Mouse (Mus musculus) forebrain, embryonic 16.5 days (tissue): ENCODE measurements at regions not wholly inside any gene's neighbourhood (a gene's known extent, or its start where the extent isn't known, plus 50 kb on each side); places are given as distances from the start of the nearest gene placed in this dataset.
"Not testable (repeated sequence)": the region's sequence is repeated elsewhere in the genome, so short reads cannot be mapped to it uniquely, and the experiment has no call there.

ENCODE experiments used
- ATAC-seq: fragments of 200-750 bp; cut with Nextera tagmentation; 2 replicates; pipeline ENCODE4 v1.8.0; 2017; ENCODE audit warnings: mild to moderate bottlenecking, moderate library complexity
- H3K27ac ChIP-seq: fragments of 300-500 bp; sonication (generic); 2 replicates; pipeline ENCODE4 v1.5.1; 2014; ENCODE audit warnings: low read length, control low read depth
- H3K27me3 ChIP-seq: fragments of 300-500 bp; sonication (generic); replicated peaks from 2 replicates; pipeline ENCODE4 v1.6.1; 2014; ENCODE audit warnings: low read length; ENCODE audit not compliant: control insufficient read depth, insufficient read depth
- H3K36me3 ChIP-seq: fragments of 300-500 bp; sonication (generic); 2 replicates; pipeline ENCODE4 v1.6.1; 2014; ENCODE audit not compliant: control insufficient read depth, insufficient read depth
- H3K4me1 ChIP-seq: fragments of 300-500 bp; sonication (generic); replicated peaks from 2 replicates; pipeline ENCODE4 v1.6.1; 2014; ENCODE audit warnings: low read length; ENCODE audit not compliant: control insufficient read depth, insufficient read depth
- H3K4me2 ChIP-seq: fragments of 300-500 bp; sonication (generic); 2 replicates; pipeline ENCODE4 v1.6.1; 2014; ENCODE audit warnings: mild to moderate bottlenecking, low read length, control low read depth
- H3K4me3 ChIP-seq: fragments of 300-500 bp; sonication (generic); replicated peaks from 2 replicates; pipeline ENCODE4 v1.5.1; 2014; ENCODE audit warnings: mild to moderate bottlenecking, low read length, control low read depth
- H3K9ac ChIP-seq: fragments of 300-500 bp; sonication (generic); replicated peaks from 2 replicates; pipeline ENCODE4 v1.6.1; 2014; ENCODE audit warnings: low read depth, low read length, control low read depth
- H3K9me3 ChIP-seq: fragments of 300-500 bp; sonication (generic); 2 replicates; pipeline ENCODE4 v1.6.1; 2016; ENCODE audit warnings: low read length; ENCODE audit not compliant: control insufficient read depth
- WGBS: fragments of 180-500 bp; shearing (Covaris S2); extraction: QIAGEN DNeasy Blood & Tissue Kit; methylation state at CpG from one replicate; pipeline ENCODE4 v1.1.7; 2014; 5-methylcytosine and 5-hydroxymethylcytosine counted together

GRCm38 (mm10) chr8:28523506-28523905 lies 1076.0 kb downstream of the Poteg start:
- H3K9me3 ChIP-seq, H3K9ac ChIP-seq, H3K4me2 ChIP-seq, H3K4me3 ChIP-seq, ATAC-seq, H3K27ac ChIP-seq, H3K36me3 ChIP-seq, H3K4me1 ChIP-seq, H3K27me3 ChIP-seq: not testable (repeated sequence)
- WGBS = 44% methylated on average over 1 of the region's 1 CpGs

- Histone ChIP-seq H3K4me2 (no peak overlapping the region), H3K4me3 (no peak overlapping the region), H3K27me3 (no peaks in the 10 kb centered on the region), H3K27ac (no peak overlapping the region), H3K4me1 (no peaks in the 10 kb centered on the region), H3K9ac (no peak overlapping the region), H3K36me3 (no peaks in the 10 kb centered on the region), H3K9me3 (0 out of 2 replicates have a peak, but pooled peaks cover 3% of the 10 kb centered on the region)
- ATAC-seq = no peak
Measured at GRCm38 (mm10) chr8:28547236-28547635, 1099.8 kb downstream of the Poteg start.

DNA sequence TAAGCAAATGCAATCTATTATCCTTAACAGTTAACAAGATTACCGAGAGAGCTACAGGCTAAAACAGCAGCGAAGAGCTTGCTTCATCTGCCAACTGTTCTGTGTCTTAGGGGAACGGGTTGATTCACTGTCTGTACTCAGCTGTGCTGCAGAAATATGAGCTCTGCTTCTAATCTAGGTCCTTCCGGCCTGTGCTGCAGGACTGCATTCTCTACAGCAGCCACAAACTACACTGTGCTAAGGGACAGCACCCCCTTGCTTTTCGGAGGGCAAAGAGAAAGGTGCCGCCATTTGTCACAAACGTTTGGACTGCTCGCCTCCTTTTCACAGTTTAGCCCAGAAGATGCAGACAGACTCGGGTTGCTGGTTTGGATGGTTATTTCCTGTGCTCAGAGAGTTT lies 1112.4 kb downstream of the Poteg start:
- no peak overlapping the region for H3K9ac ChIP-seq
- ATAC-seq = no peak
- WGBS = 74% methylated on average over 9 of the region's 9 CpGs
- no peaks in the 10 kb centered on the region for H3K36me3 ChIP-seq
- H3K27ac ChIP-seq = no peak overlapping the region
- H3K4me3 ChIP-seq = no peak overlapping the region
- no peaks in the 10 kb centered on the region for H3K9me3 ChIP-seq
- no peaks in the 10 kb centered on the region for H3K27me3 ChIP-seq
- H3K4me2 ChIP-seq = no peak overlapping the region
- H3K4me1 ChIP-seq = no peaks in the 10 kb centered on the region

DNA sequence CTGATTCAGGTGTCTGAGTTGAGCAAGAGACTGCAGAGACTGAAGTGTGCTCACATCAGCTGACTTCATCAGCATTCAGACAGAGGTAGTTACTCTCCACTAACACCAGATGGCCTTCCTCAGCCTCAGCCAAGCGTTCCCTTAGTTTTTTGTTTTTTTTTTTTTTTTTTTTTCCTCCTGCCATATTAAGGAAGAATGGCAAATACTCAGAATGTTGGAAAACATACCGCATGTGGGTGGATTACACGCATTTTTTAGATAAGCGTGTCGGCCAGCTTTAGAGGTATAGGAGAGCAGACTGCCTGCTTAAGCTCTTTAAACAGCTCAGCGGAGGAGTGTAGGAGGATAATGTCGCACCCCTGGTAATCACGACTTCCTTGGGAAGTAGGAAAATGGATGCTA lies 1131.8 kb downstream of the Poteg start:
- no peak overlapping the region for H3K27ac ChIP-seq
- no peaks in the 10 kb centered on the region for H3K36me3 ChIP-seq
- H3K4me1 ChIP-seq = no peaks in the 10 kb centered on the region
- H3K4me3 ChIP-seq = no peak overlapping the region
- no peak overlapping the region for H3K4me2 ChIP-seq
- H3K27me3 ChIP-seq = no peaks in the 10 kb centered on the region
- 42% methylated on average over 8 of the region's 8 CpGs for WGBS
- H3K9me3 ChIP-seq = no peaks in the 10 kb centered on the region
- H3K9ac ChIP-seq = no peak overlapping the region
- ATAC-seq = peak; percentile 73

DNA sequence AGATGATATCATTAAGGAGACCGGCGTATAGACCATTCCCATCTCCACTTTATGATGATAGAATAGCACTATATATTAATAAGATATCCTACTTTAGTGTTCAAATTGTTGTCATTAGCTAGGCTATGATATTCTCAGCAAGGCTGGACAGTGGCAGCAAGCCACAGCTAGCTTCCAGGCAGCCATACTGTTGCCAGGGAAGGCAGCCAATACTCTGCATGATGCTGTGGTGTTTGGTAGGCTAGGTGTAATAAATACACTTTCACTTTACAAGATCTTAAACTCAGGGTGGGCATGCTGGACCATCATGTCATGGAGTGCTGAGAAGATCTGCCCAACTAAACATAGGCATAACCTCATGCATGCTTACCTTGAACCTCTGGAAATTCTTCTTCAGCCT lies 1133.4 kb downstream of the Poteg start:
- no peaks in the 10 kb centered on the region for H3K27me3 ChIP-seq
- no peak overlapping the region for H3K4me3 ChIP-seq
- no peak overlapping the region for H3K27ac ChIP-seq
- H3K9ac ChIP-seq = no peak overlapping the region
- H3K4me2 ChIP-seq = no peak overlapping the region
- WGBS = 98% methylated on average over 2 of the region's 2 CpGs
- H3K4me1 ChIP-seq = no peaks in the 10 kb centered on the region
- H3K36me3 ChIP-seq = no peaks in the 10 kb centered on the region
- no peak for ATAC-seq
- no peaks in the 10 kb centered on the region for H3K9me3 ChIP-seq

- H3K27ac ChIP-seq = no peak overlapping the region
- no peaks in the 10 kb centered on the region for H3K27me3 ChIP-seq
- H3K9me3 ChIP-seq = no peaks in the 10 kb centered on the region
- H3K9ac ChIP-seq = no peak overlapping the region
- no peaks in the 10 kb centered on the region; the same call in 1 of the 2 replicates for H3K4me1 ChIP-seq
- no peak overlapping the region for H3K4me2 ChIP-seq
- no peak overlapping the region for H3K4me3 ChIP-seq
- ATAC-seq = no peak
- H3K36me3 ChIP-seq = no peaks in the 10 kb centered on the region
Measured at GRCm38 (mm10) chr8:28589999-28590398, 1142.5 kb downstream of the Poteg start.

DNA sequence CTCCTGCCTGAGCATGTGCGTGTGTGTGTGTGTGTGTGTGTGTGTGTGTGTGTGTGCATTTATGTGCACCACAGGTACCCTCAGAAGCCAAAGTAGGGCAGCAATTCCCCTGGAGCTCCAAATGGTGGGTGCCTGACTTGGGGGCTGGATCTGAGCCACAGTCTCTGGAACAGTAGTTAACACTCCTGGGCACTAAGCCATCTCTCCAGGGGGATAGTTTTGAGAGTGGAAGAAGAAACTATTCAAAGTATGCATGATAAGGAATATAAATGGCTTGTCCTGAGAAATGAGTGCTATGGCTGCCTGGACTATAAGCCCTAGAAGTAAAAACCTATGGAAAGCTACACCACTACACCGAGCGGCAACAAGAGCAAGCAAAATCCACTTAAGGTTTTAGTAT lies 1145.8 kb downstream of the Poteg start:
- Histone ChIP-seq H3K4me3 (no peak overlapping the region), H3K9ac (no peak overlapping the region), H3K36me3 (no peaks in the 10 kb centered on the region), H3K27ac (no peak overlapping the region), H3K27me3 (no peaks in the 10 kb centered on the region), H3K4me1 (peaks cover 2% of the 10 kb centered on the region; the same call in 1 of the 2 replicates), H3K4me2 (no peak overlapping the region), H3K9me3 (no peaks in the 10 kb centered on the region)
- ATAC-seq = no peak
- 84% methylated on average over 3 of the region's 3 CpGs for WGBS

GRCm38 (mm10) chr8:28594191-28594590 lies 1146.7 kb downstream of the Poteg start:
- 71% methylated on average over 12 of the region's 12 CpGs for WGBS
- Histone ChIP-seq H3K9ac (no peak overlapping the region), H3K4me1 (peaks cover 2% of the 10 kb centered on the region; the same call in 1 of the 2 replicates), H3K27ac (no peak overlapping the region), H3K4me3 (no peak overlapping the region), H3K36me3 (no peaks in the 10 kb centered on the region), H3K9me3 (no peaks in the 10 kb centered on the region), H3K4me2 (no peak overlapping the region), H3K27me3 (no peaks in the 10 kb centered on the region)
- ATAC-seq = no peak

GRCm38 (mm10) chr8:28594606-28595005 lies 1147.1 kb downstream of the Poteg start:
- H3K4me1 ChIP-seq = peaks cover 2% of the 10 kb centered on the region; the same call in 1 of the 2 replicates
- H3K36me3 ChIP-seq = no peaks in the 10 kb centered on the region
- no peak overlapping the region for H3K9ac ChIP-seq
- WGBS = 45% methylated on average over 8 of the region's 8 CpGs
- H3K4me2 ChIP-seq = no peak overlapping the region
- no peak for ATAC-seq
- H3K4me3 ChIP-seq = no peak overlapping the region
- H3K27me3 ChIP-seq = no peaks in the 10 kb centered on the region
- no peak overlapping the region for H3K27ac ChIP-seq
- no peaks in the 10 kb centered on the region for H3K9me3 ChIP-seq

DNA sequence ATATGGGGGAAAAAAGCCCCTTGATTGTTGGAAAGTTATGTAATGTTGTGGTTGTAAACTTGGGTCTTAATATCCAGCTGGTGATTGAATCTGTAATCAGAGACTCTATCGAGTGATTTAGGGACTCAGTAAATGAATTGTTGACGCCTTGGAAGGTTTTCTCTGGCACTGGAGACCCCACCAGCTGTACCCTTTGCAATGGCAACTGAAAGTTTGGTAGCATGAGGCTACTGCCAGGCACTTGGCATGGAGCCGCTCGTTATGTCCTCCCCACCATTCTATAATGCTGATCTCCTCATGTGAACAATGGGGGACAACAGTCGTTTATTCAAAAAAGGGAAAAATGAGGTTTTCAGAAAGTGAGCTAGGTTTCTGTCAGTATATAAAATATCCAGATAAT lies 1148.4 kb downstream of the Poteg start:
- no peak overlapping the region for H3K9ac ChIP-seq

More for the DNA sequence above, 1148.4 kb downstream of the Poteg start:
- WGBS = 36% methylated on average over 5 of the region's 5 CpGs
- Histone ChIP-seq H3K4me3 (no peak overlapping the region), H3K27ac (no peak overlapping the region), H3K4me1 (peaks cover 2% of the 10 kb centered on the region; the same call in 1 of the 2 replicates), H3K36me3 (no peaks in the 10 kb centered on the region), H3K4me2 (no peak overlapping the region), H3K9me3 (no peaks in the 10 kb centered on the region), H3K27me3 (no peaks in the 10 kb centered on the region)
- ATAC-seq = peak; percentile 75
